Mouse (Mus musculus): Measurements from ENCODE around the gene Ercc6l2. TPM values are rescaled to one million over a fixed set of nuclear protein-coding genes. Genes with fewer than 3 reads are reported as not detected.

Ercc6l2 gene
- polyA plus RNA-seq, 2 experiments: 23.6 to 26.2 TPM

- ATAC-seq (ENCODE audit: low FRiP score, low read depth) (no peak), DNase-seq (ENCODE audit: low spot score) (no peak)
- WGBS: 72% methylated on average over 4 of the region's 4 CpGs
- peaks cover 15% of the 10 kb centered on the region for H3K4me1 ChIP-seq (ENCODE audit: control insufficient read depth, insufficient read depth, low read length)
- H3K36me3 ChIP-seq (ENCODE audit: control insufficient read depth, insufficient read depth, low read length): no peaks in the 10 kb centered on the region
- no peaks in the 10 kb centered on the region for H3K9me3 ChIP-seq (ENCODE audit: control insufficient read depth, low read length)
- H3K4me3 ChIP-seq (replicated peaks; ENCODE audit: low read length): no peak overlapping the region
- no peak for TF ChIP-seq POLR2A (IDR thresholded peaks at IDR 0.05; ENCODE audit: borderline replicate concordance, extremely low read depth, insufficient read depth, insufficient read length)
- H3K27me3 ChIP-seq (ENCODE audit: control insufficient read depth, insufficient read depth, low read length): no peaks in the 10 kb centered on the region
- H3K9ac ChIP-seq (ENCODE audit: low read depth, low read length, severe bottlenecking): no peak overlapping the region
- H3K27ac ChIP-seq (replicated peaks; ENCODE audit: low read depth, low read length): no peak overlapping the region
- H3K4me2 ChIP-seq (replicated peaks; ENCODE audit: low read depth, low read length, severe bottlenecking): no peak overlapping the region
These were observed 91.5 kb downstream of the Ercc6l2 start for GRCm38 (mm10) chr13:63906516-63906915.

DNA sequence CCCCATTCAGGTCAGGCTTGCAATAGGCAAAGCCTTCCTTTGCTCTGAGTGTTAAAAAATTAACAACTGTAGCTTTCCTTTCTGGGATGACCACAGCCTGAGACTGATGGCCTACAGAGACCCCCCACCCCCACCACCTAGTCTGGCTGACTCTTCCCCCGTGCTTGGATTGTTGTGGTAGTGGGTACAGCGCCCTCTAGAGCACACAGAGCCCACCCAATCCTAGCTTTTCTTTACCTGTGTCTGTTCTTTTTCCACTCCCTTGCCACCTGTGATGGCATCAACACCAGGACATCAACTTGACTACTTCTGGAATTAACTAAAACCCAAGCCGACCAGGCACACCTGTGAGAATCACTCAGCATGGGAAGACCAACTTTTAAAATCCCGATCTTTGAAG lies 92.4 kb downstream of the Ercc6l2 start:
- H3K36me3 ChIP-seq (ENCODE audit: control insufficient read depth, insufficient read depth, low read length): no peaks in the 10 kb centered on the region
- 41% methylated on average over 4 of the region's 4 CpGs for WGBS
- no peak overlapping the region for H3K27ac ChIP-seq (replicated peaks; ENCODE audit: low read depth, low read length)
- TF ChIP-seq POLR2A (IDR thresholded peaks at IDR 0.05; ENCODE audit: borderline replicate concordance, extremely low read depth, insufficient read depth, insufficient read length): no peak
- H3K4me3 ChIP-seq (replicated peaks; ENCODE audit: low read length): no peak overlapping the region
- H3K9me3 ChIP-seq (ENCODE audit: control insufficient read depth, low read length): no peaks in the 10 kb centered on the region
- no peak overlapping the region for H3K4me2 ChIP-seq (replicated peaks; ENCODE audit: low read depth, low read length, severe bottlenecking)
- H3K27me3 ChIP-seq (ENCODE audit: control insufficient read depth, insufficient read depth, low read length): no peaks in the 10 kb centered on the region
- ATAC-seq (ENCODE audit: low FRiP score, low read depth): no peak
- H3K9ac ChIP-seq (ENCODE audit: low read depth, low read length, severe bottlenecking): no peak overlapping the region
- no peak for DNase-seq (ENCODE audit: low spot score)
- peaks cover 12% of the 10 kb centered on the region for H3K4me1 ChIP-seq (ENCODE audit: control insufficient read depth, insufficient read depth, low read length)

DNA sequence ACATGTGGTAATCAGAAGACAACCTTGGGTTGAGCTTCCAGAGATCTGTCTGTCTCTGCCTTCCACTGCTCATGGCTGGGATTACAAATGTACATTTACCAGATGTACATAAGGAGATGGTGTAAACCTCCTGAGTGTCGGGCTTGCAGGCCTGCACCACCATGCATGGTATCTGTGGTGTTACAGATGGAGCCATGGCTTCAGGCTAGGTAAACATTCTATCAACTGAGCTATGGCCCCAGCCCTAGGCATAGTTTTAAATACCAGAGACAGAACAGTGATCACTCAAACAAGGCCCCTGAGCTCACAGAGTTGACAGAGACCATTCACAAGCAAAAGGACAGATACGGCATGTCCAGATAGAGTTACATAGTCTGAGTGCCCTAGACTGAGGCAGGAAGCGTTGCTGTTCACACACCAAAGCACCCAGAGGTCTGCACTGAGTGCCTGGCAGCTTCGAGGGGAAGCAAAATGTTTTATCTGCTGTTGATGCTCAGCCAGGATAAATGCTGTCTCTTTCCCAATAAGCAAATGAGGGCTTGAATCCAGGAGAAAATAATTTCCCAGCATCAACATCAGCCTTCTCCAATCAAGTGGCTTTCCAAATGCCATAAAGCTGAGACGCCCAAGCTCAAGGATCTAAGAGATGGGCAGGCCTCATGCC lies 95.2 kb downstream of the Ercc6l2 start:
- WGBS: 64% methylated on average over 5 of the region's 5 CpGs

DNA sequence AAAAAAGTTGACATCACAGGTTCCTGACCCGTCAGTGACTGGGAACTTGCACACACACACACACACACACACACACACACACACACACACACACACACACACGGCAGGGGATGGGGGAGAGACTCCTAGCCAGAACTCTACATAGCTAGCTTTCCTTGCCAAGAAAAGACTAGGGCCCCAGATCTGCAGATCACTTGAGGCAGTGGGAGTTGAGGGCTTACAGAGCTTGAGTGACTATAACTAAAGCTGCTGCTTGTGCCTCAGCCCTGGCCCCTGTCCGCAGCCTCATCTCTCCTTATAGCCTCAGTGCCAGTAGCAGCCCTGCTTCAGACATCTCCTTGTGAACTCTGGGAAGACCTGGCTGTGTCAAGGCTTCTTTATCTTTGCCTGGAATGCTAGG lies 96.6 kb downstream of the Ercc6l2 start:
- DNase-seq (ENCODE audit: low spot score): peak; percentile 36
- 34% methylated on average over 3 of the region's 3 CpGs for WGBS
- Histone ChIP-seq H3K9ac (ENCODE audit: low read depth, low read length, severe bottlenecking) (no peak overlapping the region), H3K4me1 (ENCODE audit: control insufficient read depth, insufficient read depth, low read length) (peaks cover 26% of the 10 kb centered on the region), H3K4me3 (replicated peaks; ENCODE audit: low read length) (no peak overlapping the region), H3K9me3 (ENCODE audit: control insufficient read depth, low read length) (no peaks in the 10 kb centered on the region), H3K4me2 (replicated peaks; ENCODE audit: low read depth, low read length, severe bottlenecking) (0 out of 2 replicates have a peak overlapping the region, but pooled peaks have one; percentile 6), H3K36me3 (ENCODE audit: control insufficient read depth, insufficient read depth, low read length) (no peaks in the 10 kb centered on the region), H3K27ac (replicated peaks; ENCODE audit: low read depth, low read length) (0 out of 2 replicates have a peak overlapping the region, but pooled peaks have one; percentile 22), H3K27me3 (ENCODE audit: control insufficient read depth, insufficient read depth, low read length) (no peaks in the 10 kb centered on the region)
- no peak for TF ChIP-seq POLR2A (IDR thresholded peaks at IDR 0.05; ENCODE audit: borderline replicate concordance, extremely low read depth, insufficient read depth, insufficient read length)
- 0 out of 2 replicates have a peak, but pooled peaks have one; percentile 36 for ATAC-seq (ENCODE audit: low FRiP score, low read depth)

More for the DNA sequence above, 95.2 kb downstream of the Ercc6l2 start:
- H3K27me3 ChIP-seq (ENCODE audit: control insufficient read depth, insufficient read depth, low read length): no peaks in the 10 kb centered on the region
- no peak overlapping the region for H3K9ac ChIP-seq (ENCODE audit: low read depth, low read length, severe bottlenecking)
- no peaks in the 10 kb centered on the region for H3K36me3 ChIP-seq (ENCODE audit: control insufficient read depth, insufficient read depth, low read length)
- H3K4me3 ChIP-seq (replicated peaks; ENCODE audit: low read length): no peak overlapping the region
- no peak for DNase-seq (ENCODE audit: low spot score)
- ATAC-seq (ENCODE audit: low FRiP score, low read depth): no peak
- H3K9me3 ChIP-seq (ENCODE audit: control insufficient read depth, low read length): no peaks in the 10 kb centered on the region
- no peak overlapping the region for H3K27ac ChIP-seq (replicated peaks; ENCODE audit: low read depth, low read length)
- no peak overlapping the region for H3K4me2 ChIP-seq (replicated peaks; ENCODE audit: low read depth, low read length, severe bottlenecking)
- TF ChIP-seq POLR2A (IDR thresholded peaks at IDR 0.05; ENCODE audit: borderline replicate concordance, extremely low read depth, insufficient read depth, insufficient read length): no peak
- H3K4me1 ChIP-seq (ENCODE audit: control insufficient read depth, insufficient read depth, low read length): peaks cover 12% of the 10 kb centered on the region

DNA sequence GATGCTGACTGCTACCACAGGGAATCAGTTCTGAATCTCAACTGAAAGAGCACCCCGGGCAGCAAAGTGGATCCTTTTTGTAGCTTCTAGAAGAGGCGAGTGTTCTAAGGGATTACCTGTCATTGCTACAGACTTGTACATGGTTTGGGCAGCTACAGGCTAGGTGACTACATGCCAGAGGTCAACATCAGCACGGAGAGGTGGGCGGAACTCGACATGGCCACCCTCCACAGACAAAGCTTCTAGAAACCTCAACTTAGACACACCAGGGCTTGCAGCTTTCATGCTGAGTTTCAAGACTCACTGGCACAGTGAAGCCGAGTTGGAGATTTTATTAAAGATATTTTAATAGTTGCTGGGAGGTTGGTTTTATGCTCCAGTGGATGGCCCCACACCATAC lies 98.1 kb downstream of the Ercc6l2 start:
- Histone ChIP-seq H3K9ac (ENCODE audit: low read depth, low read length, severe bottlenecking) (no peak overlapping the region), H3K36me3 (ENCODE audit: control insufficient read depth, insufficient read depth, low read length) (no peaks in the 10 kb centered on the region), H3K27me3 (ENCODE audit: control insufficient read depth, insufficient read depth, low read length) (no peaks in the 10 kb centered on the region), H3K4me3 (replicated peaks; ENCODE audit: low read length) (no peak overlapping the region), H3K4me1 (ENCODE audit: control insufficient read depth, insufficient read depth, low read length) (peaks cover 36% of the 10 kb centered on the region), H3K4me2 (replicated peaks; ENCODE audit: low read depth, low read length, severe bottlenecking) (no peak overlapping the region), H3K9me3 (ENCODE audit: control insufficient read depth, low read length) (no peaks in the 10 kb centered on the region), H3K27ac (replicated peaks; ENCODE audit: low read depth, low read length) (no peak overlapping the region)
- ATAC-seq (ENCODE audit: low FRiP score, low read depth): no peak
- DNase-seq (ENCODE audit: low spot score): no peak
- TF ChIP-seq POLR2A (IDR thresholded peaks at IDR 0.05; ENCODE audit: borderline replicate concordance, extremely low read depth, insufficient read depth, insufficient read length): no peak
- WGBS: 83% methylated on average over 6 of the region's 6 CpGs
